Mouse (Mus musculus) midbrain, embryonic 12.5 days (tissue): Measurements from ENCODE around the gene Tlr9. TPM values are rescaled to one million over a fixed set of nuclear protein-coding genes. Genes with fewer than 3 reads are reported as not detected.

ENCODE experiments used
- ATAC-seq: fragments of 200-750 bp; cut with Nextera tagmentation; 2 replicates; pipeline ENCODE4 v1.8.0; 2017; ENCODE audit warnings: low read depth, moderate TSS enrichment, moderate library complexity; ENCODE audit not compliant: low FRiP score
- H3K27ac ChIP-seq: fragments of 300-500 bp; sonication (generic); replicated peaks from 2 replicates; pipeline ENCODE4 v1.5.1; 2016; ENCODE audit warnings: mild to moderate bottlenecking
- H3K27me3 ChIP-seq: fragments of 300-500 bp; sonication (generic); 2 replicates; pipeline ENCODE4 v1.6.1; 2016; ENCODE audit warnings: mild to moderate bottlenecking
- H3K36me3 ChIP-seq: fragments of 300-500 bp; sonication (generic); 2 replicates; pipeline ENCODE4 v1.6.1; 2016
- H3K4me1 ChIP-seq: fragments of 300-500 bp; sonication (generic); 2 replicates; pipeline ENCODE4 v1.6.1; 2016
- H3K4me2 ChIP-seq: fragments of 300-500 bp; sonication (generic); replicated peaks from 2 replicates; pipeline ENCODE4 v1.6.1; 2016; ENCODE audit warnings: mild to moderate bottlenecking, moderate library complexity
- H3K4me3 ChIP-seq: fragments of 300-500 bp; sonication (generic); 2 replicates; pipeline ENCODE4 v1.5.1; 2016; ENCODE audit warnings: mild to moderate bottlenecking
- H3K9ac ChIP-seq: fragments of 300-500 bp; sonication (generic); replicated peaks from 2 replicates; pipeline ENCODE4 v1.6.1; 2016; ENCODE audit warnings: mild to moderate bottlenecking, moderate library complexity
- H3K9me3 ChIP-seq: fragments of 300-500 bp; sonication (generic); 2 replicates; pipeline ENCODE4 v1.6.1; 2016; ENCODE audit warnings: mild to moderate bottlenecking
- WGBS: fragments of 180-500 bp; shearing (Covaris S2); methylation state at CpG from one replicate; pipeline ENCODE4 v1.1.7; 2016; 5-methylcytosine and 5-hydroxymethylcytosine counted together
- polyA plus RNA-seq: library from polyadenylated mRNA; unstranded; fragments of >200 nt; fragmentation: Nextera tagmentation; extraction: Ambion mirVana; gene quantifications from 2 replicates; pipeline ENCODE4 v1.2.1, GENCODE M21; 2016

Tlr9 gene
- polyA plus RNA-seq, 1 experiment from 2014 or later: not detected

- Histone ChIP-seq H3K9ac (no peak overlapping the region), H3K4me3 (no peak overlapping the region), H3K4me1 (no peaks in the 10 kb centered on the region), H3K9me3 (no peaks in the 10 kb centered on the region), H3K4me2 (no peak overlapping the region), H3K27ac (no peak overlapping the region), H3K36me3 (peaks cover 91% of the 10 kb centered on the region), H3K27me3 (no peaks in the 10 kb centered on the region)
- ATAC-seq: no peak
- WGBS: 61% methylated on average over 3 of the region's 3 CpGs
These were observed 14.4 kb downstream of the Tlr9 start for GRCm38 (mm10) chr9:106236818-106237211.

GRCm38 (mm10) chr9:106237401-106237800, 15.0 kb downstream of the Tlr9 start:
- H3K4me2 ChIP-seq: no peak overlapping the region
- peaks cover 96% of the 10 kb centered on the region for H3K36me3 ChIP-seq
- ATAC-seq: no peak
- H3K27me3 ChIP-seq: no peaks in the 10 kb centered on the region
- H3K4me1 ChIP-seq: no peaks in the 10 kb centered on the region
- WGBS: 89% methylated on average over 8 of the region's 8 CpGs
- H3K27ac ChIP-seq: no peak overlapping the region
- H3K4me3 ChIP-seq: no peak overlapping the region
- no peaks in the 10 kb centered on the region for H3K9me3 ChIP-seq
- no peak overlapping the region for H3K9ac ChIP-seq

GRCm38 (mm10) chr9:106237878-106238277, 15.5 kb downstream of the Tlr9 start:
- 93% methylated on average over 10 of the region's 10 CpGs for WGBS
- no peaks in the 10 kb centered on the region for H3K27me3 ChIP-seq
- H3K4me1 ChIP-seq: no peaks in the 10 kb centered on the region
- H3K4me3 ChIP-seq: no peak overlapping the region
- no peak overlapping the region for H3K4me2 ChIP-seq
- ATAC-seq: no peak
- peaks cover 95% of the 10 kb centered on the region for H3K36me3 ChIP-seq
- H3K9me3 ChIP-seq: no peaks in the 10 kb centered on the region
- H3K9ac ChIP-seq: no peak overlapping the region
- no peak overlapping the region for H3K27ac ChIP-seq

- H3K27ac ChIP-seq: no peak overlapping the region
- peaks cover 7% of the 10 kb centered on the region for H3K4me1 ChIP-seq
- no peak overlapping the region for H3K9ac ChIP-seq
- WGBS: 93% methylated on average over 10 of the region's 10 CpGs
- no peaks in the 10 kb centered on the region for H3K9me3 ChIP-seq
- H3K4me3 ChIP-seq: no peak overlapping the region
- H3K36me3 ChIP-seq: peaks cover 71% of the 10 kb centered on the region
- no peak for ATAC-seq
- H3K27me3 ChIP-seq: no peaks in the 10 kb centered on the region
- H3K4me2 ChIP-seq: no peak overlapping the region
These were observed 19.3 kb downstream of the Tlr9 start for GRCm38 (mm10) chr9:106241541-106242164.

- Histone ChIP-seq H3K4me2 (no peak overlapping the region), H3K36me3 (peaks cover 58% of the 10 kb centered on the region), H3K27me3 (no peaks in the 10 kb centered on the region), H3K9me3 (no peaks in the 10 kb centered on the region), H3K4me3 (no peak overlapping the region), H3K27ac (no peak overlapping the region), H3K4me1 (peaks cover 14% of the 10 kb centered on the region), H3K9ac (no peak overlapping the region)
- WGBS: 85% methylated on average over 19 of the region's 19 CpGs
- no peak for ATAC-seq
These were observed 20.6 kb downstream of the Tlr9 start for GRCm38 (mm10) chr9:106242813-106243488.

- Histone ChIP-seq H3K4me1 (peaks cover 20% of the 10 kb centered on the region), H3K4me3 (no peak overlapping the region), H3K27ac (no peak overlapping the region), H3K36me3 (0 out of 2 replicates have a peak, but pooled peaks cover 3% of the 10 kb centered on the region), H3K9ac (no peak overlapping the region), H3K27me3 (no peaks in the 10 kb centered on the region), H3K9me3 (no peaks in the 10 kb centered on the region), H3K4me2 (no peak overlapping the region)
- WGBS: 94% methylated on average over 11 of the region's 11 CpGs
- ATAC-seq: no peak
These were observed 27.2 kb downstream of the Tlr9 start for GRCm38 (mm10) chr9:106249550-106249949.

GRCm38 (mm10) chr9:106250245-106250644, 27.8 kb downstream of the Tlr9 start:
- H3K4me1 ChIP-seq: peaks cover 20% of the 10 kb centered on the region
- H3K4me2 ChIP-seq: no peak overlapping the region
- H3K9ac ChIP-seq: no peak overlapping the region
- no peaks in the 10 kb centered on the region for H3K9me3 ChIP-seq
- no peak overlapping the region for H3K4me3 ChIP-seq
- H3K36me3 ChIP-seq: 0 out of 2 replicates have a peak, but pooled peaks cover 2% of the 10 kb centered on the region
- no peak overlapping the region for H3K27ac ChIP-seq
- ATAC-seq: no peak
- no peaks in the 10 kb centered on the region for H3K27me3 ChIP-seq
- 74% methylated on average over 4 of the region's 4 CpGs for WGBS

GRCm38 (mm10) chr9:106251066-106251465, 28.7 kb downstream of the Tlr9 start:
- H3K27ac ChIP-seq: no peak overlapping the region
- H3K4me3 ChIP-seq: no peak overlapping the region
- no peak overlapping the region for H3K4me2 ChIP-seq
- WGBS: 69% methylated on average over 8 of the region's 8 CpGs
- no peaks in the 10 kb centered on the region for H3K36me3 ChIP-seq
- H3K9ac ChIP-seq: no peak overlapping the region
- H3K4me1 ChIP-seq: peaks cover 19% of the 10 kb centered on the region
- ATAC-seq: no peak
- no peaks in the 10 kb centered on the region for H3K9me3 ChIP-seq
- no peaks in the 10 kb centered on the region for H3K27me3 ChIP-seq

- Histone ChIP-seq H3K4me2 (no peak overlapping the region), H3K27me3 (no peaks in the 10 kb centered on the region), H3K36me3 (no peaks in the 10 kb centered on the region), H3K4me1 (no peaks in the 10 kb centered on the region; the same call in 1 of the 2 replicates), H3K27ac (no peak overlapping the region), H3K4me3 (no peak overlapping the region), H3K9ac (no peak overlapping the region), H3K9me3 (no peaks in the 10 kb centered on the region)
- ATAC-seq: no peak
- 95% methylated on average over 2 of the region's 2 CpGs for WGBS
These were observed 31.6 kb downstream of the Tlr9 start for GRCm38 (mm10) chr9:106254001-106254400.

GRCm38 (mm10) chr9:106258412-106258811, 36.0 kb downstream of the Tlr9 start:
- H3K27ac ChIP-seq: no peak overlapping the region
- no peak for ATAC-seq

GRCm38 (mm10) chr9:106258990-106259389, 36.6 kb downstream of the Tlr9 start:
- H3K9me3 ChIP-seq: no peaks in the 10 kb centered on the region
- no peaks in the 10 kb centered on the region for H3K4me1 ChIP-seq
- no peaks in the 10 kb centered on the region for H3K36me3 ChIP-seq
- no peak overlapping the region for H3K4me2 ChIP-seq
- WGBS: 68% methylated on average over 5 of the region's 5 CpGs
- no peak overlapping the region for H3K4me3 ChIP-seq
- H3K27me3 ChIP-seq: no peaks in the 10 kb centered on the region
- H3K27ac ChIP-seq: no peak overlapping the region
- ATAC-seq: no peak
- H3K9ac ChIP-seq: no peak overlapping the region

More at GRCm38 (mm10) chr9:106258412-106258811, 36.0 kb downstream of the Tlr9 start:
- no peaks in the 10 kb centered on the region for H3K9me3 ChIP-seq
- H3K9ac ChIP-seq: no peak overlapping the region
- no peaks in the 10 kb centered on the region for H3K4me1 ChIP-seq
- no peak overlapping the region for H3K4me2 ChIP-seq
- H3K36me3 ChIP-seq: no peaks in the 10 kb centered on the region
- WGBS: 89% methylated on average over 4 of the region's 4 CpGs
- no peaks in the 10 kb centered on the region for H3K27me3 ChIP-seq
- no peak overlapping the region for H3K4me3 ChIP-seq

- no peak for ATAC-seq
- no peak overlapping the region for H3K27ac ChIP-seq
- no peaks in the 10 kb centered on the region for H3K4me1 ChIP-seq
- no peak overlapping the region for H3K4me2 ChIP-seq
- no peak overlapping the region for H3K9ac ChIP-seq
- WGBS: 94% methylated on average over 6 of the region's 6 CpGs
- no peaks in the 10 kb centered on the region for H3K36me3 ChIP-seq
- H3K4me3 ChIP-seq: no peak overlapping the region
- no peaks in the 10 kb centered on the region for H3K9me3 ChIP-seq
- H3K27me3 ChIP-seq: no peaks in the 10 kb centered on the region
These were observed 38.7 kb downstream of the Tlr9 start for GRCm38 (mm10) chr9:106261058-106261457.
